Mouse (Mus musculus): ENCODE data around the gene Mrpl20.

The Mrpl20 gene

DNA sequence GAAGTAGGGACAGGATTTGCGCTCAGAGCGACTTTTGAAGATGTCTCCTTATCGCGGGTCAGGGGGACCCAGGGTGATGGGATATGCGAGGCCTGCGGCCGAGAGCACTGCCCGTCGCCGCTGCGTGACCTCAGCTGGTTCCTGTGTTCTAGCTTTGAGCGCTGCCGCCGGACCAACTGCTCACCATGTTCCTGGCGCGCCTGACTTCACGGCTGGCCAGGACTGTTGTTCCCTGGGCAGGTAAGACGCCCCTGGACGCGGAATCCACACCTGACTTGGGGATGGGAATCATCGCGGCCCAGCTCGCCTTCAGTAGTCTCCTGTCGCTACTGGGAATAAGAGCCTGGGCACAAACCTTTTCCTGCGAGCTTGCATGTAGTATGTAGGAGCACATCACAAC is 29.2 kb downstream of the Mrpl20 start:
- no peak for DNase-seq (ENCODE audit: low spot score in 2 of 2)

DNA sequence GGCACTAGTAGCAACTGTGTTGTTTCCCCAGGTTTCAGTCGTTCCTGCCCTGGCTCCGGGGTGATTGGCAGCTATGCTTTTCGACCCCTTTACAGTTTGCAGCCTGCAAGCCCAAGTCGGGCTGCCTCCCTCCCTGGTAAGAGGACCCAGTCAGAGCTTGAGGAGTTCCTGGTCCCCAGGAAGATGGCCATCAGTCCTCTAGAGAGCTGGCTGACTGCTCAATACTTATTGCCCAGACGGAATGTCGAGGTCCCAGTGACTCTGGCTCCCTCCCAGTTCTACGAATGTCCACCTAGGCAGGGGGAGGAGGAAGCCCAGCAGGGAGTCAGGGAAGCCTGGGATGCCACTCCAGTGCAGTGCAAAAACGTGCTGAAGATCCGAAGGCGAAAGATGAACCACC is 29.6 kb downstream of the Mrpl20 start:
- DNase-seq (ENCODE audit: low spot score in 2 of 2) = no peak

DNA sequence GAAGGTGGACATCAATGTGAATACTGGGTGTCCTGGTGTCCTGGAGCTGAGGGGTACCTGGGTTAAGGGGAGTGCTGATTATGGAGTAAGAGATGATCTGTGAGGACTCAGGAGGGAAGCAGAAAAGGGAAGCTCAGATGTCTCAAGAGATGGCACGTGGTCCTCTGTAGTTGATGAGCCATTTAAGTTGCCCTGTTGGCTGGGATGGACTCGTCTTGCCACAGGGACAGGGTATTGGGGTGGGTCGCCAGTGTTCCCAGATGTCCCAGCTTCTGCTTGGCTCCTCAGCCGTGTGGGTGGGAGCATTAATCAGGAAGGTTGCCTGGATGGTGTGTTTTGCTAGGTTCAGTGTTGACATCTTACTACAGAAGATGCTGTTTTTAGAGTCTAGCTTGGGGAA is 30.6 kb downstream of the Mrpl20 start:
- DNase-seq (ENCODE audit: low spot score in 2 of 2) = no peak

DNA sequence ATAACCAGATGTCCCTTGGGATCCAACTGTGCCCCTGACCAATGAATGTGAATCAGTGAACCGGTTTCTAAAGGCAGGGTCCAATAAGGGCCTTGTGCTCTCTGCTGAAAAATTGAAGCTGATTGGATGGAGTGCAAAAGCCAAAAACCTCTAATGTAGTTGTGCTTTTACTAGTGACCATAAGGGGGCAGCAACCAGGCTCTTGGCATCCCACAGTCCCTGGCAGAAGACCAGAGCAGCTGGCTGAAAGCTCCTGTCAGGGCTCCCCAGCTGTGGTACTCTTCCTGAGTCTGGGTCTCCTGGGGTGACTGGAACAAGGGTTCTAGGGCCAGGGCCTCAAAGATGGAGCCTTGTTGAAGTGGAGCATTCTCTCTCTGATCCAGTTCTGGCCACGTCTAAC is 31.2 kb downstream of the Mrpl20 start:
- DNase-seq (ENCODE audit: low spot score in 2 of 2) = peak in 1 of 2 experiments; percentile 60

DNA sequence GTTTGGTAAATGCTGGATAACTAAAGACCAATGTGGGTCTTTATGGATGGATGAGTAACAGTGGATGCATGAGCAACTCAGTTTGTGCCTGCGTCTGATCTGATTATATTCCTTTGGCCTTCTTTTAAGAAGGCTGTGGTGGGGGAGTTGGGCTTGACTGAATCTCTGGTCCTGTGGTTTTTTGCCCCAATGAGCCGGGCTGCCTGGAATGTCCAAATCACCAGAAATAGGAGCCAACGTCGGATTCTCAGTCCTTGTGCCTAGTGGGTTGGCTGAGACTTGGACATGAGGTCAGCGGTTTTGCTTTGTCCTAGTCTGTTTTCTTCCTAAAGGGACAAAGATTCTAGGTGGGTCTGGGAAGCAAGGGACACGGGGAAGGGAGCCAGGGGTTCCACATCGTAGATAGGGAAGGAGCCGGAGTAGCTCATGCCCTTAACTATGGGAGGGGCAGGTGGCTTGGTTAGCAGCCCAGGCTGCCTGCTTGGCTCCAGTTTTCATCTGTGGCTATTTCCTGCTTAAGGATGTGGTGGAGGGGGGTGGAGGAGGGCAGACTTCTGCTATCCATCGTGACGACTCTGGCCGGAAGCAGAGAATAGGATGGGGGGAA is 34.8 kb downstream of the Mrpl20 start:
- no peak for DNase-seq (ENCODE audit: low spot score in 2 of 2)

DNA sequence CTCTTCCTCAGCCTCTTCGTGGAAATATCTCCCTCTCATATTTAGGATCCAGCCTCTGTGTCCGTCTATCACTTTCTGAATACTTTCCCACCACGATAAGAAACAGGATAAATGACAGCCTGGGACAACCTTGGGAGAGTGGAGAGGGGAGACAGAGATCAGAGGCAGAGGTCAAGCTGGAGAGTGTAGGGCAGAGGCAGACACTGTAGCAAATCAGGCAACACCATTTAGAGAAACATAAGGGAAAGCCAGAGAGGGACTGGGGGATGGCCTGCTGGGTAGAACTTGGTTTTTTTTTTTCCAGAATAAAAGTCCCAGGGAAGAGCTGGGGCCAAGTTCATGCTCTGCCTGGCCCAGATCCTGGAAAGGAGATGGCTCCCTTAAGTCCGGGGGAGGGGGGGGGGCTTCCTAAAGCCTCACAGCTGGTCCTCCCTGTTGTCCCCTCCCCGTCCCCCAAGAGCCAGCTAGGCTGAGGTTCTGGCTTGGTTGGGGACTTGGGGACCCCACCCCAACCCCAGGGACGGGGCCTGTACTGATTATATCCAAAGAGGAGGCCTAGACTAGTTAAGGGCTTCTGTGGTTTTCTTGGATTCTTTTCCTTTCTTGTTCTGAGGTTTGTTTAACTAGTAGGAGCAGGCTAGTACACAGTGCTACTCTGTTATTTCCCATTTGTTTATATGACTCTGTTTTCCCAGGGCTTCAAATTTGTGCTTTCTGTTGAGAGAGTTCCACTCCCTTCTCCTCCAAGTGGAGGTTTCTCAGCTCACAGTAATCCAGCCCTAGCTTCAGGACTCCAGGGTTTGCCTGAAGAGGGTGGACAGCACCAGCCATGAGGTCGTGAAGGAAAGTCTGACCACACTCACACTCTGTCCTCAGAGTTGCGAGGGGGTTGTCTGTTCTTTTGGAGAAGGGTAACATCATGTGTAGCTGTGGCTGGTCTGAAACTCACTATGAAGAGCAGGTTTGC is 35.8 kb downstream of the Mrpl20 start:
- no peak for DNase-seq (ENCODE audit: low spot score in 2 of 2)

DNA sequence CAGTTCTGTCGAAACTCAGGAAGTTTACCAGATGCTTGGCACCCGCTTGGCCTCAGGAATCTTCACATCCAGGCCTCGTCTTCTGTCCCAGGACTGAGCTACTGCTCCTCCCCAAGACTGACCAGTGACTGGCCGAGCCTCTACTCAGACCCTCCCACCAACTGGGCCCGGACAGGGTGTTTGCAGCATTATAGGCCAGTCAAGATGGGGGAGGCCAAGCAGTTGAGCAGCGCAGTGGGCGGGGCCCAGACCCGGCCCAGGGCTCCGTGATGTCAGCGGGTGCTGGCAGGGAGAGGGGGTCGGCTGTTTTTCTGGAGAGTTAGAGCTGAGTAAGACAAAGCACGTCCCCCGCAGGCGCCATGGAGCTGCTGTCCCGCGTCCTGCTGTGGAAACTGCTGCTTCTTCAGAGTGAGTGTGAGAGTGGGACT is 36.8 kb downstream of the Mrpl20 start, which contains the start of gene Mxra8:
Gene Mxra8 (plus strand): TSS at position 198 of the 428 bp plus-strand sequence.
- no peak for DNase-seq (ENCODE audit: low spot score in 2 of 2)

DNA sequence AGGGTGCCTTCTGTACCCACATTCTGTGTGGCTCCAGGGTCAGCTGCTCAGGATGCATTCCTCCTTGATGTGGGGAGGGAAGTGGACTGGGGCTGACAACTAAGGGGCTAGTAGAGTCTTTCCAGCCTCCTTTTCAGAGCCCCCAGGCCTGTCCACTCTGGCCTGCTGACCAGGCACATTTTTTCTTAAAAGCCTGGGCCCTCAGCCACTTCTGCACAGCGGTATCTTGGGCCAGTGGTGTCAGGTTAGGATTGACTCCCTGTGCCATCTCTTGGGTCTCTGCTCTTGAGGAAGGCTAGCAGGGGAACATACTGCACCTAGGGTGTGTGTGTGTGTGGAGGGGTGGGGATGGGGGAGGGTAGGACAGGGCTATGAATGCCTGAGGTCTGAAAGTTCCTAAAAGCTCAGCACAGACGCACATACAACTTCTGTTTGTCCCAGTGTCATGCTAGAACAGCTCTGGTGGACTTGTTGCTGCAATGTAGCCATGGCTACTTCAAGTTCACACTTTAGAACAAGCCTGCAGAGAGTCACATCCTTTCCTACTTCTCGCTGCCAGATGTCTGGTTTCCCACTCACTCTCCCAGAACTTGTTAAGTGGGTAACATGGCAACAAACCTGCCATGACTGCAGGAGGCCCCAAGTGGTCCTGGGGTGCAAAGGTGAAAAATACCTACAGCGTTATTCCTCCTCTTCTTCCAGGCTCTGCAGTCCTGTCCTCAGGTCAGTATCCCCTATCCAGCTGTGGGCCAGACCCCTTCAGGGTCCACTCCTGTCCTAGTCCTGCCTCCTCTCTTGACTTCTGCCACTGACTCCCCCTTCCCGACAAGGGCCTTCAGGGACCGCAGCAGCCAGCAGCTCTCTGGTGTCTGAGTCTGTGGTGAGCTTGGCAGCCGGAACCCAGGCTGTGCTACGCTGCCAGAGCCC is 37.7 kb downstream of the Mrpl20 start:
- DNase-seq (ENCODE audit: low spot score in 2 of 2) = no peak

DNA sequence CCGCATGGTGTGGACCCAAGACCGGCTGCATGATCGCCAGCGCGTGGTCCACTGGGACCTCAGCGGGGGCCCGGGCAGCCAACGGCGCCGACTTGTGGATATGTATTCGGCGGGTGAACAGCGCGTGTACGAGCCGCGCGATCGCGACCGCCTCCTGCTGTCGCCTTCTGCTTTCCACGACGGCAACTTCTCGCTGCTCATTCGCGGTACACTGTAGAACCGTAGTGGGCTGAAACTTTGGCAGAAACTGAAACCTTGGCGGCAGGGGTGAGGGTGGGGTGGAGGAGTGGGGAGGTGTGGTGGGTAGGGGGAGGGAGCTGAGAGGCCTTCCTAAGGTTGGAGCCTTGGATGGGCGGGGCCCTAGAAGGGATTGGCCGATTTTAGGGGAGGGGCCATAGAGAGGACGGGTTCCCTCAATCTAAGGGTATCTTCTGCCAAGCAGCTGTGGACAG is 38.4 kb downstream of the Mrpl20 start:
- DNase-seq (ENCODE audit: low spot score in 2 of 2) = peak in 1 of 2 experiments; percentile 38

DNA sequence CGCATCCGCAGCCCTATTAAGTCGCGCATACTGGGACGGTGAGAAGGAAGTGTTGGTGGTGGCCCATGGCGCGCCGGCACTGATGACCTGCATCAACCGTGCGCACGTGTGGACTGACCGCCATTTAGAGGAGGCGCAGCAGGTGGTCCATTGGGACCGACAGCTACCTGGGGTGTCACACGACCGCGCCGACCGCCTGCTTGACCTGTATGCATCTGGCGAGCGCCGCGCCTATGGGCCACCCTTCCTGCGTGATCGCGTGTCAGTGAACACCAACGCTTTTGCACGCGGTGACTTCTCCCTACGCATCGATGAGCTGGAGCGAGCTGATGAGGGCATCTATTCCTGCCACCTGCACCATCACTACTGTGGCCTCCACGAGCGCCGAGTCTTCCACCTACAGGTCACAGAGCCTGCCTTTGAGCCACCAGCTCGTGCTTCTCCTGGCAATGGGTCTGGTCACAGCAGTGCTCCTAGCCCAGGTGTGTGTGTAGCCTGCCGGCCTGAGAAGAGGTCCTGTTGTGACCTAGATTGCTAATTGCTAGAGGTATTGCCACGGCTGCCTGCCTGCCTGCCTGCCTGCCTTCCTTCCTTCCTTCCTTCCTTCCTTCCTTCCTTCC is 39.1 kb downstream of the Mrpl20 start:
- DNase-seq (ENCODE audit: low spot score in 2 of 2) = no peak

DNA sequence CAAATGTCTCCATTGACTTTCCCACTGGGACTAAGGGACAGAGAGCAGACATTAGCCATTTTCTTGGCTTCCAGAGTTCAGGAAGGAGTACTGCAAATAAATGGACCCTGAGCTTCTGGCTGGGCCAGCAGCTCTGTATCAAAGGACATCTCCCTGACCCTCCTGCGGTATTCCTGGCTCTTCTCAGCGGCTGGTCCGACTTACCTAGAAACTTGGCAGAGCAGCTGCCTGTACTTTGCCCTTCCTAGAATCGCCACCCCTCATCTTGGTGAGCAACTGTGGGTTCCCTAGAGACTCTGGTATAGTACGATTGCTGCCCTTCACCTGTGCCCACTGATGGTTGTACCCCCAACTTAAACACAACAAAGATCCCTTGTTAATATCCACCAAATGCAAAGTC is 40.6 kb downstream of the Mrpl20 start:
- no peak for DNase-seq (ENCODE audit: low spot score in 2 of 2)

DNA sequence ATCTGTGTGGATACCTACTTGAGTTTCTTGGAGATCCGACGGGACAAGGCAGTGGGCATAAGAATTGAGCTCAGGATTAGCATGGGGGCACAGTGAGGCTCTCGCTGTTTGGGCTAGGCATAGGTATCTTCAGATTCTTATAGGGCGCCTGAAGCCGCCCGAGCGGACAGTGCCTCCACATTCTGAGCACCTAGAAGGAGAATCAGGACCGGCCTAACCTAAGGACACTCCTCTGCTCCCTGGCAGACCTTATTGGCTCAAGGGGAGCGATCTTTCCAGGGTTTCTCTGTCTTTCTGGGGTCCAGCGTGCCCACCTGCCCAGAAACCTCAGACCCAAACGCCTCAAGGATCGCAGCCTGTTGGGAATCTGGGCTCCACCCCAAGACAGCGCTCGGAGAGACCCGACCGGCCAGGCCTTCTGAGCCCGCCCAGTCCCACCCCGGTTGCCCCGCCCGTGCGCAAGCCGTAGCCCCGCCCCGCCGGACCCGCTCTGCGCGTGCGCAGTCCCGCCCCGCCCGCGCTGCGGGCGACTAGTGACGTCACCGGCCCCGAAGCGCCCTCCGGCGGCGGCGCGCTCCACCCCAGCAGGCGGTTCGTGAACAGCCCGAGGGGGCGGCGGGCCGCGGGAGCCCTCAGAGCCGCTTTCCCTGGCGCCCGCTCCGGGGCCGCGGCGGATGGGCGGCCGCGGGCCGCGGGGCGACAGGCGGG is 44.3 kb downstream of the Mrpl20 start, which contains the start of gene Dvl1:
Gene Dvl1 (plus strand): TSS at position 532 of the 708 bp plus-strand sequence.
- DNase-seq (ENCODE audit: low spot score in 2 of 2) = peak; percentile 97 to 98

DNA sequence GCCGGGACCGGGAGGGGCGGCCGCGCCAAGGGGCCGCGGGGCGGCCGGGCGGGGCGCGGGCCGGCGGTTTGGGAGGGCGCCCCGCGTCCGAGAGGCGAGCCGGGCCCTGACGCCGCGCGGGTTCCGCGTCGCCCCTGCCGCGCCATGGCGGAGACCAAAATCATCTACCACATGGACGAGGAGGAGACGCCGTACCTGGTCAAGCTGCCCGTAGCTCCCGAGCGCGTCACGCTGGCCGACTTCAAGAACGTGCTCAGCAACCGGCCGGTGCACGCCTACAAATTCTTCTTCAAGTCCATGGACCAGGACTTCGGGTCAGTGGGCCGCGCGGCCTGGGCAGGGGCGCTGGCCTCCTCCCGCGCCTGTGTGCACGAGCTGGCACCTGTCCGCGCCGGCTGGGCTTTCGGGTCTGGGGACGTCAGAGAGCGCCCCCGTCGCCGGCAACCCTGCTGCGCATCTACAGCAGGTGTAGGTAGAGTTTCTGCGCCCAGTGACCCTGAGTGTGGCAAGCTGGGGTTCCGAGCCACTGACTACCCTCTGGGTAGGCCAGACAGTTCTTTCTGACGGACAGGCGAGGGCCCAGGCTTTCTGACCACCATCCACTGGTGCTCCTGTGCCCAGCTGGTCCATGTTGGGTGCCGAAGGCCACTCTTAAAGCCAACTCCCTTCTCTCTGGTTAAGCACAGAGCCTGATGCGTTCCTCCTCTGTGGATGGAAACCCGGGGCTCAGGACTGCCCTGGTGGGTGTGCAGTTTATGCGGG is 45.1 kb downstream of the Mrpl20 start:
- DNase-seq (ENCODE audit: low spot score in 2 of 2) = peak in 1 of 2 experiments; percentile 31

DNA sequence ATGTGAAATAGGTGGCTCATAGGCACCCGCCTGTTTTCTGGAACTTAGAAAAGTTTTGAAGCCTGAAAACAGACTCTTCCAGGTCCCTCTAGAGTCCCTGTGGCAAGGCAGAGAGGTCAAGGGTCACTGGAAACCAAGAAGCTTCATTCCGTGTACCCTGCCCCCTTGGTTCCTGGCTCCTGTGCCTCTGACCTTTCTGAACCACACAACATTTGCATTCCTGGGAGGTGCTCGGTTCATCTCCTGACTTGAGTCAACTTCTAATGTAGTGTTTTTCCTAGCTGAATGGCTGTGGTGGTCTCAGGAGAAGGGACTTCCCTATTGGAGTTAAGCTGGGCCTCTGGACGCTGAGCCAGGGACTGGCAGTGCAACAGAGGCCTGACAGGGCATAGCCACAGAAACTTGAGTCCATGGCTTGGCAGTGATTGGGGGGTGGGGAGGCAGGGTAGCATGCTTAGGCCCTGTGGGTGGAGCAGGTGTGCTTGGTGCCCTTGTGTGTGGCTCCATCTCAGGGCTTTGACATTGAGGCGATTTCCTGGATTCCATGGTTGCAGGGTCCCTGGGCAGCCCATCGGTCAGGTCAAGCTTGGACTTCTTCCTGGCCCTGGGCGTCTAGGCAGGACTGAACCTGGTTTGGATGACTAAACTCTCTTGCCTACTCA is 45.9 kb downstream of the Mrpl20 start:
- no peak for DNase-seq (ENCODE audit: low spot score in 2 of 2)

DNA sequence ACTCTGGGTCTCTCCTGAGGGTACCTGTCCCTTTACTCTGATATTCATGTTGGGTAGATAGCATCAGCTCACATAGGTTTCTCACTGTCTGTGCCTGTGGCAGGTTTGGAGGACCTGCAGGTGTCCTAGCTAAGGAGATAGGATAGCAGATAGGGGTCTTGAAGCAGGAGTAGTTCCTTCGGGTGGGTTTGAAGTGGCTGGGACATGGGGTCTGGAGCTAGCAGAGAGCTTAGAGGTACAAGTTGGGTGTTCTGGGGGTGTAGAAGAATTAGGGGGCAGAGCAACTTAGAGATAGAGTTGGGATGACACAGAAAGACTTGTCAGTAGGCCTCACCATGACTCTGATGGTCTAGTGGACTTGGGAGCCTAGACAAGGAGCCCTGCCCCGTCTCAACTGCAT is 46.7 kb downstream of the Mrpl20 start:
- no peak for DNase-seq (ENCODE audit: low spot score in 2 of 2)

DNA sequence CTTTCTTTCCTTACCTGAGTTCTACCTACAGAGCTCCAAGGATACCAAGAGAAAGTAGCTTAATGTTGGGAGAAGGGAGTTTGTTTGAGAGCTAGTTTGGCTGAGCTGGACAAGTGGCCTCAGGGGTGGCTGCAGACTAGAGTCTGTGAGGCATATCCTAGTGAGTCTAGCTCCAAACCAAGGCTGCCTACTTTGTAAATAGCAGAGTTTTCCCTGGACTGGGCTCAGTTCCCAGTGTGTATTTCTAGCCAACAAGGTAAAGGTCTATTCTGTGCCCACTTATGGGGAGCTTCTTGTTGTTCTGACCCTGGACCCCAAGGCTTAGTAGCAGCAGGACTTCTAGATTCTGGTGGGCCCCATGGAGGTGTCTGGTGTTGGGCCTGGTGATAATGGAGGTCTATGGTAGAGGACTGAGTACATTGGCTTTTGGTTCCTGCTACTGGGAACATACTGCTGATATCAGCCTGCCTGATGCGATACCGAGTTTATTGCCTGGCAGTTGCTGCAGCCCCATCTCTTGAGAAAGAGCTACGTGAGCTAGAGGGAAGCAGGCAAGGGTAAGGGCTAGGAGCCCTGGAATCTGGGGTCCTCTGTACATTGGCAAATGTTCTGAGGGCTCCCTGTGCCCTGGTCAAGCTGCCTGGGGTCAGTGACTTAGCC is 47.2 kb downstream of the Mrpl20 start:
- no peak for DNase-seq (ENCODE audit: low spot score in 2 of 2)

DNA sequence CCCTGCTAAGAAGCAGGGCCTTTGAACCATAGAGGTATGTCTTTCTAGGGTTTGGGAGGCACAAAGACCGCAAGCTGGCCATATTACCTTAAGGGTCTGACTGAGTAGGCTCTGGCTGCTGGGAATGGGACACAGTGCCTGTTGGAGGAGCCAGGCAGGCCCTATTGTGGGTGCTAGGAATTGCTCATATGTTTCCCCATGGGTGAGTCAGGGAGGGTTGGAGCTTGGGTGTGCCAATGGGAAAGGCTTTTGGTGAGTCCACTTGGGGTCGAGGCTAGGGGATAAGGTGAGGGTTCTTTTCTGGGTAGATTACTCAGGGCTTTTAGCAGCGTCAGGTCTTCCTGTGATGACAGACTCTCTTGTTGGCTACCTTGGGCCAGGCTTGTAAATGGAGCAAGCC is 48.7 kb downstream of the Mrpl20 start:
- no peak for DNase-seq (ENCODE audit: low spot score in 2 of 2)

DNA sequence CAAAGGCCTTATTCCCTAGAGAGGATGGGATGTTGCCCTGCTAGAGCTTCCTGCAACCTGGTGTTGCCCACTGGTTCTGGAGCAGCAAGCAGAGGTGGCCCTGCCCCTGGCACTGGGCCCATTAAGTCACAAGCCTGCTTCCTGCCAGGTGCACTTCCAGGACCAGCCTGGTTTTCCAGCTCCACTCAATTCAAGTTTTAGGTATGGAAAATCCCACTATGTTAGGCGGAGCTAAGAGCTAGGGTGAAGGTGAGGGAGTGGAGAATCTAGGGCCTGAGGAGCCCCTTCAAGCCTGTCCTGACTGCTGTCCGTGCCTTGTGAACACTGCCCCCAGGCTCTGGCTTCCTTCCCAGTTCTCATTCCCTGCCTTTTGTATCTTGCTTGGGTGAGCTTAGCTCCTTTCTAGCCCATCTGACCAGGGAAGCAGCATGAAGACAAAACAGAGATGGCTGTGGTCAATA is 49.3 kb downstream of the Mrpl20 start:
- DNase-seq (ENCODE audit: low spot score in 2 of 2) = no peak

DNA sequence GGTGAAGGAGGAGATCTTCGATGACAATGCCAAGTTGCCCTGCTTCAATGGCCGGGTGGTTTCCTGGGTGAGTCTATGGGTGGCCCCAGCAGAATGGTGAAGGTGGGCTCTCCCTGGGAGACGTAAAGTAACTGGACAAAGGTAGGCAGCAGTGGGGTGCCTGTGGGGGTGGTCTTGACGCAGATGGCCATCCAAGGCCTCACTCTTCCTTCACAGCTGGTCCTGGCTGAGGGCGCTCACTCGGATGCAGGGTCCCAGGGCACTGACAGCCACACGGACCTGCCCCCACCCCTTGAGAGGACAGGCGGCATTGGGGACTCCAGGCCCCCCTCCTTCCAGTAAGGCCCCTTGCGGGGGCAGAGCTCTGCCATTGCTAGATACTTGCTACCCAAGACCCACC is 50.7 kb downstream of the Mrpl20 start:
- no peak for DNase-seq (ENCODE audit: low spot score in 2 of 2)

Measured in spleen, postnatal 14 days (tissue).